Mouse (Mus musculus) olfactory bulb, adult 2 months (tissue): ENCODE data around the gene Slmap.

Experiments used
- CTCF ChIP-seq: fragments of 200-500 bp; IDR thresholded peaks from 2 replicates; pipeline ENCODE4 v1.5.1; 2012; ENCODE audit warnings: low read depth, mild to moderate bottlenecking, low read length, moderate library complexity; ENCODE audit not compliant: insufficient read depth
- POLR2A ChIP-seq: fragments of 200-500 bp; IDR thresholded peaks from 2 replicates; pipeline ENCODE4 v1.6.1; 2012; ENCODE audit warnings: mild to moderate bottlenecking, low read depth, low read length, moderate library complexity; ENCODE audit not compliant: insufficient read depth

- TF ChIP-seq CTCF (no peak), POLR2A (no peak)
Measured at GRCm38 (mm10) chr14:26376652-26377051, 158.1 kb downstream of the Slmap start.
